Mouse (Mus musculus) heart, postnatal 25 days (tissue): ENCODE data around the gene Pacrg. TPM values are rescaled to one million over a fixed set of nuclear protein-coding genes. Genes with fewer than 3 reads are reported as not detected.

ENCODE experiments used
- DNase-seq: peaks from one replicate; pipeline ENCODE4 v3.0.0; 2022; ENCODE audit warnings: low spot score
- intact Hi-C: fragments of 180-260 bp; cut with DNase I; formaldehyde crosslinking; loops from one replicate; pipeline ENCODE4 v1.15.1; 2025
- total RNA-seq, 2 experiments: library from RNA; stranded (reverse); gene quantifications; 2 replicates each; pipeline ENCODE4 v1.2.3; 2021

Gene Pacrg
- total RNA-seq, 2 experiments from 2014 or later = 1.1 to 1.2 TPM

DNA sequence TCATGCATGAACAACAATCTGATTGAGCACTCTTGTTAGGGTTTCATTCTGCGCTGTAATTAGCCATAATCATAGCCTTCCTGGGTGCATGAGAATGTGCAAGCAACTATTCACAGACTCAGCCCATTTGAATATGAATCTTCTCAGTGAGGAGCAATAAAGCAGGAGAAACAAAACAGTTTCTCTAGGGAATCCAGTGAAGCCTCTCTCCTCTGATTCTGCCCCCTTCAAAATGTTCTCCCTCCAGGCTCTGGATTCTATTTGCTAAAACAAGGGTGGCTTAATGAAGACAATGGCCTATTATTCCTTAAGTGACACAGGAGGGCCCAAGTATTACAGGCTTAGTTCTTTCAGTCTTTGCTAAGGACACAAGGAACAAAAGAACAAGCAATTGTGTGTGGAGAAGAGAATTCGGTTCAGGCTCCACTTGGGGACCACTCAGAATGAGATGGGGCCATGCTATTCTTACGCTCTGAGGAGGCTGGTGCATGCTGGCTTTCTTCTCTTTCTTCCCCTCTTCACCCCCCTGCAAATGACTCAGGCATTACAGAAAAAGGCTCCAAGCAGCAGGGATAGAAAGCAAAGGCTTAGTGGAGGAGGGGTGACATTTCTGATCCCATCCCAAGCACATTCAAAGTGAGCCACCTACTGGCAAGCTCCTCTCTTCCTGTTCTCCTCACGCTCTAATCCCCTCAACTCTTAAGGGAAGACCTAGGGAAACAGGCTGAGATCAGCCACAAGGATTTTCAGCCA, 95.2 kb downstream of the Pacrg start:
- DNase-seq = no peak
- intact Hi-C loops = loop anchor here (2.0 to 10.0 kb wide), 4 partner anchors 243 to 1576 kb away; no protein-coding TSS in a partner anchor

- no peak for DNase-seq
- intact Hi-C loops = loop anchor here (10.0 kb wide), 1 partner anchor 985 kb away; no protein-coding TSS in a partner anchor
Measured at GRCm38 (mm10) chr17:10740083-10740482, 100.0 kb downstream of the Pacrg start.

- intact Hi-C loops = no loop called here
- DNase-seq = no peak
Measured at GRCm38 (mm10) chr17:10737966-10738365, 102.1 kb downstream of the Pacrg start.

- DNase-seq = no peak
- intact Hi-C loops = no loop called here
Measured at GRCm38 (mm10) chr17:10734733-10735132, 105.4 kb downstream of the Pacrg start.

GRCm38 (mm10) chr17:10732303-10733048, 107.6 kb downstream of the Pacrg start:
- intact Hi-C loops = no loop called here
- DNase-seq = no peak

DNA sequence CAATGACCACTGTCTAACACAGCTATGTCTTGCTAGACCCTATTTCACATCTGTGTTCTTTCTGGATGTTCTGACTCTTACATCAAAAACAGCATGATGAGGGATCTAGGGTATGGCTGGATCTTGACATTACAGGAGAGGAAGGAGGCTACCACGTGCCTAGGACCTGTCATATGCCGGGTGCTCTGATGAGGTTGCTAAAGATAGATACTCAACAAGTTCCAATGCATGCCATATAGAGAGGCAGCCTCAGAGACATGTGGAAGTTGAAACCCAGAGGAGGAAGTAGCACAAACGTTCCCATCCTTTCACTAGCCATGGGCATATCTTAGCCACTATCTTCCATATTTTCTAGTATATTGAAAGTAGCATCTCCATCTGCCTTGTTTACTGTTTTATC, 115.3 kb downstream of the Pacrg start:
- intact Hi-C loops = no loop called here
- no peak for DNase-seq

- no peak for DNase-seq
- intact Hi-C loops = no loop called here
Measured at GRCm38 (mm10) chr17:10721562-10721961, 118.5 kb downstream of the Pacrg start.

DNA sequence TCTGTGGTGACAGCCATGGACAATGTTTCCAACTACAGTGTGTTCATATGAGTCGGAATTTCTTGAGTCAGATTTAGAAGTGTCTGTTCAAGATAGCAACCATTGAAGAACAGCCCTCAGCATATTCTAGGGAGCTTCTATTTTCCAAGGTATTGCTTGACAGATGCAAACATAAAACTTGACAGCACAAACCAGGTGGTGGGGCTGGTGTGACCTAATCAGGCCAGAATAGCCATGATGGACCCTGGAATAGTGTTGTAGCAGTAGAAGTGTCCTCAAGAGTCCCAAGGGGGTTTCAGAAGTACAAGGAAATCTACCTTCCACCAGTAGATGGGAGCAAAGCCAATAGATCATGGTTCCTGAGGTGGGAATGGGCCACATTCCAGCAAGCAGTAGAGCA, 123.0 kb downstream of the Pacrg start:
- no peak for DNase-seq
- intact Hi-C loops = no loop called here

DNA sequence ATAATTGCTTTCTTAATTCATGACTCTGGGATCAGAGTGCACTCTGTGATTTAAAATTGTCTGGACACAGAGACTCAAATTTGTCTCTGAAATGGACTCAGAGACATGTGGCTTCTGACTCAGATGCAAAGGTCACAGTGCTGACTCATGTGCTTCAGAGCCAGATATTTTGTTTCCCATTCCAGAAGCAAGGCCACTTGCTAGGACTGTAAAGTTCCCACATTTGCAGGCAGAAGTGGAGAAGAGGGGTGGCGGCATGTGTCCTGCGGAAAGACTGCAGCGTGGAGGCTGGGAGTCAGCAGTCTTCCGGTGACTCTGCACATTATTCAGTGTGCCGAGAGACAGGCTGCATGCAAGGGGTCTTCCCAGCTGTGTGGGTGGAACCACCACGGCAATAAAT, 137.3 kb downstream of the Pacrg start:
- intact Hi-C loops = no loop called here
- peak; percentile 1 for DNase-seq

- intact Hi-C loops = no loop called here
- DNase-seq = no peak
Measured at GRCm38 (mm10) chr17:10698041-10698440, 142.1 kb downstream of the Pacrg start.

DNA sequence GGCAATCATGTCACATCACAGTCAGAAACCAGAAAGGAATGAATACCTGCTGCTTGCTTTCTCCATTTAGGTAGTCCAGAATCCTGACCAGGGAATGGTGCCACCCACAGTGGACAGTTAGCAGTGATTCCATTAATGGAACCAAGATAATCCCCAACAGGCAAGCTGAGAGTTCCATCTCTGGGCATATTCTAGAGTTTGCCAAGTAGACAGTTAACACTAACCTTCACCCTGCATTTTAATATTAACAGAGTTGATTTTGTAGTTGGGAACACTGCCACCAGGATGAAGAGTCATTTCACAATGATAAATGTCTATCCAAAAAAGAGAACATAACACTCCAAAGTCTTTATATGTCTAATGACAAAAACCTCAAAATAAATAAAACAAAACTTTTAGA, 144.7 kb downstream of the Pacrg start:
- intact Hi-C loops = no loop called here
- no peak for DNase-seq

GRCm38 (mm10) chr17:10677098-10677497, 163.0 kb downstream of the Pacrg start:
- intact Hi-C loops = no loop called here
- no peak for DNase-seq

GRCm38 (mm10) chr17:10675536-10675935, 164.6 kb downstream of the Pacrg start:
- DNase-seq = no peak
- intact Hi-C loops = no loop called here

DNA sequence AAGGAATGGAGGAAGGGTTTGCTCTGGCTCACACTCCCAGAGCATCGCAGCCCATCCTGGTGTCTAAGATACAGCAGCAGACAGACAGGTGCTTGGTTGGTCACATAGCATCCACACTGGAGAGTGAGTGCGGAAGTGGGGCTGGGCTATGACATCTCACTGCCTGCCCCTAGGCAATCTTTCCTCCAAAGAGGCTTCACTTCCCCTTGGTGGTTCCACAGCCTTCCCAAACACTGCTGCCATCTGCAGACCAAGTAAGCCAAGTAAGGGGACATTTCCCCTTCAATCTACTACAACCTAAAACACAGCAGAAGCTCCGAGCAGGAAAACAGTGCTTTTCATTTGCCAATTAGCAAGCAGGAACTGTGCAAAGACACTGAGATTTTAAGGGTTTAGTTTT, 165.1 kb downstream of the Pacrg start:
- intact Hi-C loops = no loop called here

DNA sequence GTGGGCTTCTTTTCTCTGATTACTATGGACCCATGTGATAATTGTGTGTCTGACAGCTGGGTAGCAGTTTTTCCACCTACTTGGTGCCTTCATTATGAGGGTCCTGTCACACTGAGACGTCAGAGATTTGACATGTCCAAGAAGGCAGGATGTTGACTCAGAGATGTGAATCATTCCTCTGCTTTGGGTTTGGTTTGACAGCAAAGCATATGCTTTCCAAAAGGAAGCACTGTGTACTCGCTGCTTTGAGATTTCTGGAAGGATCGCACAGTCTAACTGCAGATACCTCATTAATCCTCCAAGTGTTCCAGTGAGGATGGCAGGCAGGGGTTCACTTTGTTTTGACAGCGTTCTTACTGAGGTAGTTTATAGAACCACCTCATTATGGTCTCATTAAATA, 178.8 kb downstream of the Pacrg start:
- DNase-seq = no peak
- intact Hi-C loops = no loop called here

More for the DNA sequence above, 165.1 kb downstream of the Pacrg start:
- no peak for DNase-seq

- no peak for DNase-seq
- intact Hi-C loops = no loop called here
Measured at GRCm38 (mm10) chr17:10643604-10644003, 196.5 kb downstream of the Pacrg start.

GRCm38 (mm10) chr17:10639816-10640215, 200.3 kb downstream of the Pacrg start:
- DNase-seq = no peak
- intact Hi-C loops = no loop called here

- intact Hi-C loops = no loop called here
- no peak for DNase-seq
Measured at GRCm38 (mm10) chr17:10635955-10636470, 204.1 kb downstream of the Pacrg start.

GRCm38 (mm10) chr17:10635470-10635869, 204.6 kb downstream of the Pacrg start:
- intact Hi-C loops = no loop called here
- DNase-seq = no peak

DNA sequence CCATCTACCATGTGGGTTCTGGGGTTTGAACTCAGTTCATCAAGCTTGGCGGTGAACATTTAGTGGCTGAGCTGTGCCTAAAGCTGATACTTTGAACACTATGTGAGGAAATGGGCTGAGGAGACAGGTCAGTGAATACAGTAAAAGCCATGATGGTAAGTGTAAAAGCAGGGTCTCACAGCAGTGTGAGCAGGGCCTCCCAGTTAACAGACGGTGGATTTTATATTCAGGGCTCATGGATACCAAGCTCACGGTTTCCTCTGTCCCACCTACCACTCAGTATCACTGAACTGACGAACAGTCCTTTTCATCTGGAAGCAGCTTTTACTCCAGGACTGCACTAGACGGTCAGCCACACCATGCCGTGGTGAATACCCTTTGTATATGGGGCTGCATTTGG, 205.1 kb downstream of the Pacrg start:
- intact Hi-C loops = no loop called here
- DNase-seq = no peak

GRCm38 (mm10) chr17:10633769-10634168, 206.3 kb downstream of the Pacrg start:
- DNase-seq = no peak
- intact Hi-C loops = no loop called here
